In the genomic region with DNA sequence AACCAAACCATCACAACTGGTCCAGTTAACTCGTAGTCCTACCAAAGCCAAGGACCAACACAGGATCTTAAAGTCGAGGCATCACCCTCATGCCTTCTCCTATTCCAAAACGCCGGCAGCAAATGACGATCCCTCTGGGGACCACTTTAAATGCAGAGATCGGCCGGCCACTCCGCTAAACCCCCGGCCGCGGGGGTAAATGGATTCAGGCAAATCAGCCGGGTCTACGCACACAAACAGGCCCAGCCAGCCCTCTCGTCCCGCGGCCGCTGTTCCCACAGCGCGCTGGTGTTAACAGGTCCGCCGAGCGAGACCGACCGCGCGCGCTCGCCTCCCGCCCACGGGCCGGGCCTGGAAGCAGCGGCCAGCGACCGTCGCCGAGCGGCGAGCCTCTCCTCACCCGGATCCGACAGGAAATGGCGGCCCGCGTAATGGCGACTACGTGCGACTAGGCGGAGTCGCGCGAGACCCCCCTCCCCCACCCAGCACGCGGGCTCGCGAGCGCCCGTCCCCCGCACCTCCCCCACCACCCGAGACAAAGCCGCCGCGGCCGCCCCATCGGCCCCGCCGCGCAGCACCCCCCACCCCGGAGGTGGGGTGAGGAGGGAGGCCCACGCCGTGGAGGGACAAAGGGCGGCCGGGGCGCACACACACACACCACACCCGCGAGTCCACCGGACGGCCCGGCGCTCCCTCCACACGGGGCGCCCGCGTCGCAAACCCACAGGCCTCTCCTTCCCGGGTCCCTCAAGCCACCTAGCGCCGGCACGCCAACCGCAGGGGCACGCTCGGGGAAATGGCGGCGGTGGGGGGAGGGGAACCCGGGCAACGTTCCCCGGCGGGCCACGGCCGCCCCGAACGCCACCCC, we compare ENCODE assay signal across 8 mouse cellular contexts. TPM values are rescaled to one million over a fixed set of nuclear protein-coding genes. Genes with fewer than 3 reads are reported as not detected.
A peak's percentile ranks its signal among the peaks of the same experiment; 100 is the strongest.
DNase-seq lines count a peak whose midpoint lies in the region; ATAC-seq lines count a peak whose summit lies in the region.

No protein-coding gene starts in this region.

- H3K36me3 ChIP-seq in hindbrain, embryonic 14.5 days (replicated peaks; ENCODE audit: control insufficient read depth, insufficient read depth) = peaks cover 28% of the 10 kb centered on the region

- peak; percentile 51 for ATAC-seq in hindbrain, embryonic 14.5 days (ENCODE audit: low FRiP score)

- H3K27ac ChIP-seq in hindbrain, embryonic 14.5 days = peak overlapping the region; percentile 100

- peak overlapping the region; percentile 85 for H3K4me2 ChIP-seq in hindbrain, embryonic 14.5 days (replicated peaks)

- no peaks in the 10 kb centered on the region for H3K9me3 ChIP-seq in hindbrain, embryonic 14.5 days (ENCODE audit: control insufficient read depth, low read length)

- WGBS in hindbrain, embryonic 14.5 days = under 1% methylated on average over 65 of the region's 100 CpGs

- H3K4me1 ChIP-seq in hindbrain, embryonic 14.5 days (replicated peaks; ENCODE audit: control insufficient read depth, insufficient read depth, low read length) = peaks cover 14% of the 10 kb centered on the region; the same call in 1 of the 2 replicates

- no peaks in the 10 kb centered on the region for H3K27me3 ChIP-seq in hindbrain, embryonic 14.5 days (ENCODE audit: control insufficient read depth, insufficient read depth, low read length)

- H3K9ac ChIP-seq in hindbrain, embryonic 14.5 days = peak overlapping the region; percentile 100

- DNase-seq in NIH3T3 (ENCODE audit: low read depth) = peak; percentile 85
- peak; percentile 95 to 96 for DNase-seq in cerebellum, postnatal 10 days
- peak; percentile 65 to 78 for DNase-seq in frontal cortex, postnatal 10 days (ENCODE audit: low spot score in 2 of 2)
- peak; percentile 79 for DNase-seq in hindbrain, embryonic 14.5 days (ENCODE audit: low spot score)
- peak; percentile 75 to 81 for DNase-seq in left cerebral cortex, adult 18-20 months (ENCODE audit: low spot score in 2 of 2)
- DNase-seq in lung, postnatal 36 days = peak; percentile 81
- peak; percentile 61 for DNase-seq in retina, adult 2 months (ENCODE audit: low read depth, low spot score)
- DNase-seq in thymus, postnatal 25 days = peak; percentile 74

- H3K4me3 ChIP-seq in hindbrain, embryonic 14.5 days (replicated peaks; ENCODE audit: low read length) = peak overlapping the region; percentile 84

RNA-seq across cellular contexts. Expression of a gene that starts 0.7 kb away (rescaled TPM):
- polyA plus RNA-seq in hindbrain, embryonic 14.5 days (2014; fragmentation: Nextera tagmentation; extraction: Ambion mirVana) = 24.3 and 24.9 TPM in 2 replicates
- 10 to 100 TPM; 12.8 to 15.5 TPM for total RNA-seq in left cerebral cortex, adult 18-20 months (2021)

RNA-seq across cellular contexts. Expression of a gene that starts 1.8 kb away (rescaled TPM):
- polyA plus RNA-seq in hindbrain, embryonic 14.5 days (2014; fragmentation: Nextera tagmentation; extraction: Ambion mirVana) = 1,306 and 1,409 TPM in 2 replicates
- total RNA-seq in left cerebral cortex, adult 18-20 months (2021) = 100 to 1,000 TPM; 599 to 626 TPM

RNA-seq across cellular contexts. Expression of a gene that starts 16.3 kb away (rescaled TPM):
- 25.6 and 26.3 TPM in 2 replicates for polyA plus RNA-seq in hindbrain, embryonic 14.5 days (2014; fragmentation: Nextera tagmentation; extraction: Ambion mirVana)
- total RNA-seq in left cerebral cortex, adult 18-20 months (2021) = 1 to 10 TPM; 7.8 to 8.0 TPM

RNA-seq across cellular contexts. Expression of a gene that starts 42.4 kb away (rescaled TPM):
- 2.7 and 3.1 TPM in 2 replicates for polyA plus RNA-seq in hindbrain, embryonic 14.5 days (2014; fragmentation: Nextera tagmentation; extraction: Ambion mirVana)
- 1 to 10 TPM; 3.6 to 3.8 TPM for total RNA-seq in left cerebral cortex, adult 18-20 months (2021)

Comparison
In these comparisons a context has a peak if more than half of its experiments do, and no peak if none do; other contexts are left out.
1. Peak in every context shown above with its lines: DNase-seq, ATAC-seq, H3K4me3 ChIP-seq and H3K27ac ChIP-seq.